Comparison of ENCODE assay signal across 18 mouse cellular contexts in genomic region chr13:83112323-83112722, GRCm38 (mm10).
A peak's percentile ranks its signal among the peaks of the same experiment; 100 is the strongest.
DNase-seq lines count a peak whose midpoint lies in the region; ATAC-seq and TF ChIP-seq lines count a peak whose summit lies in the region.
"Had no signal": no experiment of that assay in that cellular context is flagged by ENCODE, and none has a peak within 500 bp of the region (broad histone marks: within the 10 kb centered on the region; RNA-seq: fewer than 3 reads in every experiment).

No protein-coding gene starts in this region.

- no peak overlapping the region for H3K9ac ChIP-seq in midbrain, embryonic 16.5 days (ENCODE audit: low read depth, low read length)
- no peak overlapping the region for H3K9ac ChIP-seq in liver, embryonic 13.5 days
- no peak overlapping the region for H3K9ac ChIP-seq in kidney, embryonic 15.5 days
- H3K9ac ChIP-seq in kidney, embryonic 14.5 days (ENCODE audit: low read depth, low read length): no peak overlapping the region
- H3K9ac ChIP-seq: embryonic facial prominence, embryonic 15.5 days; hindbrain, embryonic 14.5 days; midbrain, embryonic 12.5 days had no signal

- TF ChIP-seq POLR2A in myocyte (IDR thresholded peaks at IDR 0.05; ENCODE audit: insufficient read length, low read depth): no peak

- DNase-seq in midbrain, embryonic 10.5 days (ENCODE audit: low spot score): no peak
- DNase-seq in Muller cell, postnatal 12 days (ENCODE audit: inconsistent ontology term): peak; percentile 56
- peak; percentile 6 for DNase-seq in liver, embryonic 13.5 days
- DNase-seq in right cerebral cortex, adult 2 months (ENCODE audit: low spot score in 2 of 2): no peak
- DNase-seq: cerebellum, adult 18-20 months; heart, adult 11 months; kidney, adult 18-20 months; kidney, postnatal 4 days; layer of hippocampus, postnatal 36 days; thymus, postnatal 25 days had no signal

- H3K4me1 ChIP-seq in midbrain, embryonic 10.5 days: peaks cover 22% of the 10 kb centered on the region
- H3K4me1 ChIP-seq in midbrain, embryonic 16.5 days (ENCODE audit: control insufficient read depth, insufficient read depth, low read length): no peaks in the 10 kb centered on the region
- H3K4me1 ChIP-seq in liver, embryonic 13.5 days (replicated peaks): no peaks in the 10 kb centered on the region; the same call in 1 of the 2 replicates
- no peaks in the 10 kb centered on the region for H3K4me1 ChIP-seq in kidney, embryonic 15.5 days
- 0 out of 2 replicates have a peak, but pooled peaks cover 7% of the 10 kb centered on the region for H3K4me1 ChIP-seq in kidney, embryonic 14.5 days (ENCODE audit: control insufficient read depth, insufficient read depth, low read length)
- H3K4me1 ChIP-seq: embryonic facial prominence, embryonic 15.5 days; limb, embryonic 10.5 days had no signal

- 0 out of 2 replicates have a peak overlapping the region, but pooled peaks have one; percentile 46 for H3K27ac ChIP-seq in midbrain, embryonic 10.5 days (replicated peaks)
- H3K27ac ChIP-seq in midbrain, embryonic 16.5 days (ENCODE audit: low read length): no peak overlapping the region
- no peak overlapping the region for H3K27ac ChIP-seq in liver, embryonic 13.5 days
- no peak overlapping the region for H3K27ac ChIP-seq in kidney, embryonic 15.5 days
- H3K27ac ChIP-seq in kidney, embryonic 14.5 days (ENCODE audit: low read depth, low read length): no peak overlapping the region
- H3K27ac ChIP-seq: hindbrain, embryonic 14.5 days; limb, embryonic 10.5 days; midbrain, embryonic 12.5 days had no signal

- H3K9me3 ChIP-seq in midbrain, embryonic 10.5 days (replicated peaks): no peaks in the 10 kb centered on the region
- no peaks in the 10 kb centered on the region for H3K9me3 ChIP-seq in midbrain, embryonic 16.5 days (replicated peaks; ENCODE audit: control insufficient read depth, low read length, poor library complexity, severe bottlenecking)
- no peaks in the 10 kb centered on the region for H3K9me3 ChIP-seq in liver, embryonic 13.5 days (replicated peaks)
- no peaks in the 10 kb centered on the region for H3K9me3 ChIP-seq in kidney, embryonic 15.5 days (replicated peaks)
- no peaks in the 10 kb centered on the region for H3K9me3 ChIP-seq in kidney, embryonic 14.5 days (ENCODE audit: control insufficient read depth, low read length)
- H3K9me3 ChIP-seq: embryonic facial prominence, embryonic 15.5 days; limb, embryonic 10.5 days; midbrain, embryonic 12.5 days had no signal

- WGBS in midbrain, embryonic 10.5 days: 79% methylated on average over 1 of the region's 1 CpGs
- WGBS in midbrain, embryonic 16.5 days: 63% methylated on average over 1 of the region's 1 CpGs
- WGBS in liver, embryonic 13.5 days (ENCODE audit: insufficient replicate concordance): 9% methylated on average over 1 of the region's 1 CpGs
- WGBS in kidney, embryonic 15.5 days: 79% methylated on average over 1 of the region's 1 CpGs
- WGBS in kidney, embryonic 14.5 days: 79% methylated on average over 1 of the region's 1 CpGs

- ATAC-seq in midbrain, embryonic 16.5 days: no peak
- ATAC-seq in liver, embryonic 13.5 days (ENCODE audit: low read depth): peak; percentile 70
- ATAC-seq in kidney, embryonic 15.5 days (replicated peaks; ENCODE audit: low FRiP score): no peak
- ATAC-seq in kidney, embryonic 14.5 days (ENCODE audit: low FRiP score, low TSS enrichment): no peak

- no peaks in the 10 kb centered on the region for H3K79me2 ChIP-seq in myocyte (ENCODE audit: control insufficient read depth, insufficient read depth)

- H3K4me2 ChIP-seq in midbrain, embryonic 16.5 days (ENCODE audit: low read length): no peak overlapping the region
- H3K4me2 ChIP-seq in liver, embryonic 13.5 days: no peak overlapping the region
- H3K4me2 ChIP-seq in myocyte (ENCODE audit: low read depth): peak overlapping the region; percentile 48
- no peak overlapping the region for H3K4me2 ChIP-seq in kidney, embryonic 15.5 days
- H3K4me2 ChIP-seq in kidney, embryonic 14.5 days (replicated peaks; ENCODE audit: low read depth, low read length): no peak overlapping the region
- H3K4me2 ChIP-seq: embryonic facial prominence, embryonic 15.5 days; hindbrain, embryonic 14.5 days; midbrain, embryonic 12.5 days had no signal

- H3K36me3 ChIP-seq in midbrain, embryonic 10.5 days: no peaks in the 10 kb centered on the region
- no peaks in the 10 kb centered on the region for H3K36me3 ChIP-seq in midbrain, embryonic 16.5 days (ENCODE audit: control insufficient read depth, insufficient read depth, low read length)
- no peaks in the 10 kb centered on the region for H3K36me3 ChIP-seq in liver, embryonic 13.5 days
- no peaks in the 10 kb centered on the region for H3K36me3 ChIP-seq in myocyte (ENCODE audit: control insufficient read depth, insufficient read depth)
- no peaks in the 10 kb centered on the region for H3K36me3 ChIP-seq in kidney, embryonic 15.5 days
- no peaks in the 10 kb centered on the region for H3K36me3 ChIP-seq in kidney, embryonic 14.5 days (ENCODE audit: control insufficient read depth, insufficient read depth, low read length)
- H3K36me3 ChIP-seq: embryonic facial prominence, embryonic 15.5 days; limb, embryonic 10.5 days; midbrain, embryonic 12.5 days had no signal

- no peak overlapping the region for H3K4me3 ChIP-seq in midbrain, embryonic 10.5 days
- no peak overlapping the region for H3K4me3 ChIP-seq in midbrain, embryonic 16.5 days (ENCODE audit: low read depth, low read length)
- no peak overlapping the region for H3K4me3 ChIP-seq in liver, embryonic 13.5 days (replicated peaks)
- no peak overlapping the region for H3K4me3 ChIP-seq in myocyte
- no peak overlapping the region for H3K4me3 ChIP-seq in kidney, embryonic 15.5 days (replicated peaks)
- H3K4me3 ChIP-seq in kidney, embryonic 14.5 days (ENCODE audit: low read length): no peak overlapping the region
- H3K4me3 ChIP-seq: embryonic facial prominence, embryonic 15.5 days; limb, embryonic 10.5 days; midbrain, embryonic 12.5 days had no signal

- H3ac ChIP-seq in myocyte (ENCODE audit: control insufficient read depth, insufficient read length): no peak overlapping the region

- H3K27me3 ChIP-seq in midbrain, embryonic 10.5 days (ENCODE audit: low read depth, poor library complexity, severe bottlenecking): no peaks in the 10 kb centered on the region
- no peaks in the 10 kb centered on the region for H3K27me3 ChIP-seq in midbrain, embryonic 16.5 days (ENCODE audit: control insufficient read depth, insufficient read depth, low read depth, low read length)
- H3K27me3 ChIP-seq in liver, embryonic 13.5 days: no peaks in the 10 kb centered on the region
- no peaks in the 10 kb centered on the region for H3K27me3 ChIP-seq in myocyte (ENCODE audit: control insufficient read depth, insufficient read depth, insufficient read length)
- no peaks in the 10 kb centered on the region for H3K27me3 ChIP-seq in kidney, embryonic 15.5 days
- no peaks in the 10 kb centered on the region for H3K27me3 ChIP-seq in kidney, embryonic 14.5 days (ENCODE audit: control insufficient read depth, insufficient read depth, low read length)
- H3K27me3 ChIP-seq: embryonic facial prominence, embryonic 15.5 days; midbrain, embryonic 12.5 days had no signal

TF ChIP-seq in myocyte, 11 proteins besides CTCF, POLR2A, EP300 and RAD21:
- TF ChIP-seq USF1 (IDR thresholded peaks at IDR 0.05; ENCODE audit: low read depth): no peak
- no peak for TF ChIP-seq CEBPB (IDR thresholded peaks at IDR 0.05; ENCODE audit: insufficient read depth, poor library complexity, severe bottlenecking)

Comparison
In these comparisons a context has a peak if more than half of its experiments do, and no peak if none do; other contexts are left out.
1. DNase-seq: peak in Muller cell, postnatal 12 days (single experiment) and liver, embryonic 13.5 days (single experiment); none in midbrain, embryonic 10.5 days (single experiment) and right cerebral cortex, adult 2 months (0 of 2).